Mouse (Mus musculus): Measurements from ENCODE around the gene Camta2. TPM values are rescaled to one million over a fixed set of nuclear protein-coding genes. Genes with fewer than 3 reads are reported as not detected.

Camta2 gene
- polyA plus RNA-seq (2012; rRNA removed) = 33.1 and 35.7 TPM in 2 replicates

DNA sequence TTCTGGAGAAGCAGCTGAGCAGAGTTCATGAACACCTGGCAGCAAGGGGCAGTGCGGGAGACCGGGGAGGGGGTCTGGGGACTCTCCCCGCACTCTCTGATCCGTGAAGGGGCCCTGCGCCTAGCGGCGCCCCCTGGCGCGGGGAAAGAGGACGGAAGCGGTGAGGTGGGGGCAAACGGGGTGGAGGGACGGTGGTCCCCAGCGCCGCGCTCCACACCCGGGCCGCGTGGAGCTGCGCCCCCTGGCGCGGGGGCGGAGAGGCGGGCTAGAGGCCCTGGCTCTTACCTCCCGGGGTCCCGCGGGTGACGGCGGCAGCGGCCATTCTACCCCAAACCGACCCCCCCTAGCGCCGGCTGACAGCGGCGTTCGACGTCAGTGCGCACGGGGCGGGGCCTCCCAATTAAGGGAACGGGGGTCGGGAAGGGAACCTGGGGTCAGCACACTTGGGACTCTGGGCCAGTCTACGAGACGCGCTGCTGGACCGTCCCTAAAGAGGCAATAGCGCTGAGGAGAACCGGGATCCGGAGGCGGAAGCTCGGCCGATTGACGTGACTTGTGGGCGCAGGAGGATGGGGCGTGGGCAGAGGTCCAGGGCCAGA lies at the start of gene Camta2:
Gene Camta2 (minus strand): TSS at position 505 of the 599 bp plus-strand sequence.
- DNase-seq = peak; percentile 91
- peak; percentile 83; the same call in 1 of the 2 replicates for TF ChIP-seq POLR2A (IDR thresholded peaks at IDR 0.05; ENCODE audit: borderline replicate concordance, extremely low read depth, low read depth, low read length)
- peak; percentile 26; the same call in 1 of the 2 replicates for TF ChIP-seq CTCF (IDR thresholded peaks at IDR 0.05; ENCODE audit: insufficient read depth, low read length)
- Histone ChIP-seq H3K4me3 (replicated peaks; ENCODE audit: extremely low read depth, low read depth, low read length) (peak within 1 kb of the TSS; percentile 76), H3K4me1 (ENCODE audit: control insufficient read depth, insufficient read depth, low read length) (peaks cover 12% of the 10 kb centered on the region; the same call in 1 of the 2 replicates)
- WGBS = under 1% methylated on average over 54 of the region's 55 CpGs

DNA sequence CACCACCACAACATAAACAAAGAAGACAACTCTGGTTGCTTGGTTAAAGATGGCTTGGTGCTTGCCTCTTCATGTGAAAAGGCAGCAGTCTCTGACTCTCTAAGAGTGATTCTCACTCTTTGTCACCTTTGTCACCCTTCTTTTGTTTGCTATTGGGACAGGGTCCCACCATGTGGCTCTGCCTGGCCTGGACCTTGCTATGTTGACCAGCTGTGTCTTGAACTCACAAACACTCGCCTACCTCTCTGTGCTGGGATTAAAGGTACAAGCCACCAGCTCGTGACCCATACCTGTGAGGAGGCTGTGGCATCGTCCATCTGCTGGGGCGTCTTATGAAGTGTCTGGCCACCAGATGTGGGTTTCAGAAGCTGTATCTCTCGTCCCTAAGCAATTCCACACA lies 45.4 kb upstream of the Camta2 start:
- Histone ChIP-seq H3K4me1 (ENCODE audit: control insufficient read depth, insufficient read depth, low read length) (no peaks in the 10 kb centered on the region), H3K4me3 (replicated peaks; ENCODE audit: extremely low read depth, low read depth, low read length) (no peak overlapping the region)
- TF ChIP-seq CTCF (IDR thresholded peaks at IDR 0.05; ENCODE audit: insufficient read depth, low read length) (no peak), POLR2A (IDR thresholded peaks at IDR 0.05; ENCODE audit: borderline replicate concordance, extremely low read depth, low read depth, low read length) (no peak)
- WGBS = 63% methylated on average over 5 of the region's 5 CpGs
- no peak for DNase-seq

DNA sequence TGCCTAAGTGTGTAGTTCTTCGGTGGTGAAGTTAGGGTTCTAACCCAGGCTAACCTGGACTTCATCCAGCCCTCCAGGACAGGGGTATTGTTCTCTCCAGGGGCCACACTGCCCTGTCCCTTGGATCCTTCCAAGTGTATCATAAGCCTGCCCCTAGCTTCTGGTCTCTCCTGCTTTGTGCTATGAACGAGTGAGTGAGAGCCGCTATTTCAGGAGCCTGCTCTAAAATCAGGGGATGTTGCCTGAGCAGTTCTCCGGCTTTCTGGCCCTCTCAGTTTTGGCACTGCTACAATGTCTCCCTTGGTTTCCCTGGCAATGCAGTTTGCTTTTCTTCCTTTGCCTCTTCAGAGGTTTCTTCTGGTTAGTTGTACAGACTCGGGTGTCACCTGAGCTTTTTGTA lies 43.3 kb upstream of the Camta2 start:
- no peak for DNase-seq
- WGBS = 53% methylated on average over 5 of the region's 5 CpGs
- no peak overlapping the region for H3K4me3 ChIP-seq (replicated peaks; ENCODE audit: extremely low read depth, low read depth, low read length)
- no peak for TF ChIP-seq CTCF (IDR thresholded peaks at IDR 0.05; ENCODE audit: insufficient read depth, low read length)
- TF ChIP-seq POLR2A (IDR thresholded peaks at IDR 0.05; ENCODE audit: borderline replicate concordance, extremely low read depth, low read depth, low read length) = no peak
- H3K4me1 ChIP-seq (ENCODE audit: control insufficient read depth, insufficient read depth, low read length) = no peaks in the 10 kb centered on the region

DNA sequence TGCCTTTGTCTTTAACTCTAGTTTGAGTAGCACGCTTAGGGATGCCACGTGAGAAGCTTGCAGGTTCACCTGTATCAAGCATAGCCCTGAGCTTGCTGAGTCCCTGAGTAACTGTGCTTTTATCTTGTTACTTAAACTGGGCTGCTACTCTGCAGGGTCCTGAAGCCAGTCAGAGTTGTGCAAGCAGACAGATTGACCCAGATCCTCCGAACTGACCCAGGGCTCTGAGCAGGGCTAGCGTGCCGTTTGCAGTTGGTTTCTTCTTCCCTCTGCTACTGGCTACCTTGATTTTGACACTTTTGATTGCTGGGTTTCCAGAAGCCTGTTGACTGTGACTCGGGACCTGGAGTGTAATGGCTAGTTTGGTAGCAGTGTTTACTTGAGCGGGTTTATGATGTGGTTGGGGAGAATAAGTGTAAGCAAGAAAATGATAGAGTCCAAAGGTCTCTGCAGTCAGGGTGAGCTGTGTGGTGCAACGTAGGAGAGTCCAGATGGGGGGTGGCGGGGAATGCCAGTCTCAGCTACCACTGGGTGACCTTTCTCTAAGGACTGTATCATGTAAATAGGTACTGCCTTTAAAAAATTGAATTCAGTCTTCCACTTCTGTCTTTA lies 42.6 kb upstream of the Camta2 start:
- no peak for DNase-seq
- H3K4me1 ChIP-seq (ENCODE audit: control insufficient read depth, insufficient read depth, low read length) = no peaks in the 10 kb centered on the region
- TF ChIP-seq POLR2A (IDR thresholded peaks at IDR 0.05; ENCODE audit: borderline replicate concordance, extremely low read depth, low read depth, low read length) (no peak), CTCF (IDR thresholded peaks at IDR 0.05; ENCODE audit: insufficient read depth, low read length) (no peak)
- H3K4me3 ChIP-seq (replicated peaks; ENCODE audit: extremely low read depth, low read depth, low read length) = no peak overlapping the region
- 74% methylated on average over 9 of the region's 9 CpGs for WGBS

DNA sequence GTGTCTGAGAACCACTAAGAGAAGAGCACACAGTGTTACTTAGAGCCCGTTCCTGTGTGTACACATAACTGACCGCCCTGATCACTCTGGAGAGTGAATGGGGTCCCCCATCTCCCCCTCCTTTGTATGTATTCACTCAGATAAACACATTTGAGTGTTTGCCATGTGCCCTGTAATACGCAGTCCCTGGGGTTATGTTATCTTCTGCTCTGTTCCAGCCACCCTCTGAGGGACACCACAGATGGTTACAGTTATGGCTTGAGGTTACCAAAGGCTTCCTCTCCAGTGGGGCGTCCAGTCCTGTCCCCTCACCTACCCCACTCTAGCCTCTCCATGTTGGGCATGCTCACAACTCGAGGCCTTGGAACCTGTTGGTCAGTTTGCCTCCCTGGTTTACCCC lies 39.5 kb upstream of the Camta2 start:
- WGBS = 74% methylated on average over 5 of the region's 5 CpGs
- Histone ChIP-seq H3K4me3 (replicated peaks; ENCODE audit: extremely low read depth, low read depth, low read length) (no peak overlapping the region), H3K4me1 (ENCODE audit: control insufficient read depth, insufficient read depth, low read length) (no peaks in the 10 kb centered on the region)
- no peak for DNase-seq
- TF ChIP-seq POLR2A (IDR thresholded peaks at IDR 0.05; ENCODE audit: borderline replicate concordance, extremely low read depth, low read depth, low read length) = no peak
- no peak for TF ChIP-seq CTCF (IDR thresholded peaks at IDR 0.05; ENCODE audit: insufficient read depth, low read length)

DNA sequence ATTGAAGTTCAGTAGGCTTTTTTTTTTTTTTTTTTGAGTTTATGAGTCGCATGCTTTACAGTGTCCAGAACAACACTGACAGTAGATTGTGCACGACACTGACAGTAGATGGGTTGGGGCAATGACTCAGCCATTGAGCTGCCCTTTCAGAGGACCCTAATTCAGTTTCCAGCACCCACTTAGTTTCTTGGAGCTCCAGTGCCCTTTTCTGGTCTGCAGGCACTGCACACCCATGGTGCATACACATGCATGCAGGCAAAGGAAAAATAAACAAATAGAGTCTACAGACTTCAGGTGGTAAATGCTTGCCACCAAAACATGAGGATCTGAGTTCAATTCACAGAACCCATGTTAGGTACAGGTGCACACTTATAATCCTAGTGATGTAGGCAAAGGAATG lies 38.7 kb upstream of the Camta2 start:
- TF ChIP-seq POLR2A (IDR thresholded peaks at IDR 0.05; ENCODE audit: borderline replicate concordance, extremely low read depth, low read depth, low read length) (no peak), CTCF (IDR thresholded peaks at IDR 0.05; ENCODE audit: insufficient read depth, low read length) (no peak)
- 87% methylated on average over 2 of the region's 2 CpGs for WGBS
- H3K4me1 ChIP-seq (ENCODE audit: control insufficient read depth, insufficient read depth, low read length) = no peaks in the 10 kb centered on the region
- DNase-seq = no peak
- H3K4me3 ChIP-seq (replicated peaks; ENCODE audit: extremely low read depth, low read depth, low read length) = no peak overlapping the region

DNA sequence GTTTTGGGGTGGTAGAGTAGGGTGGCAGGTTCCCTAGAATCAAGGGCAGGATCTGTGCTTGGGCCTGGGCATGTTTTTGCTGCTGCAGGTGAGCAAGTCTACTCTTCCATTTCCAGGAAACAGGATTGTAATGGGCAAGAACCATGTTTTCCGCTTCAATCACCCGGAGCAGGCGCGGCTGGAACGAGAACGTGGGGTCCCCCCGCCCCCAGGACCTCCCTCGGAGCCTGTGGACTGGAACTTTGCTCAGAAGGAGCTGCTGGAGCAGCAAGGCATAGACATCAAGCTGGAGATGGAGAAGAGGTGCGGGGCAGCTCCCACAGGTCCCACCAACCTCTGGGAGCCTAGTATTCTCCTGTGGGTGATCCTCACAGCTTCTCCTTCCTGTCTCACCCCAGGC lies 36.8 kb upstream of the Camta2 start:
- Histone ChIP-seq H3K4me3 (replicated peaks; ENCODE audit: extremely low read depth, low read depth, low read length) (no peak overlapping the region), H3K4me1 (ENCODE audit: control insufficient read depth, insufficient read depth, low read length) (no peaks in the 10 kb centered on the region)
- 92% methylated on average over 9 of the region's 9 CpGs for WGBS
- TF ChIP-seq CTCF (IDR thresholded peaks at IDR 0.05; ENCODE audit: insufficient read depth, low read length) = no peak
- no peak for TF ChIP-seq POLR2A (IDR thresholded peaks at IDR 0.05; ENCODE audit: borderline replicate concordance, extremely low read depth, low read depth, low read length)
- no peak for DNase-seq

DNA sequence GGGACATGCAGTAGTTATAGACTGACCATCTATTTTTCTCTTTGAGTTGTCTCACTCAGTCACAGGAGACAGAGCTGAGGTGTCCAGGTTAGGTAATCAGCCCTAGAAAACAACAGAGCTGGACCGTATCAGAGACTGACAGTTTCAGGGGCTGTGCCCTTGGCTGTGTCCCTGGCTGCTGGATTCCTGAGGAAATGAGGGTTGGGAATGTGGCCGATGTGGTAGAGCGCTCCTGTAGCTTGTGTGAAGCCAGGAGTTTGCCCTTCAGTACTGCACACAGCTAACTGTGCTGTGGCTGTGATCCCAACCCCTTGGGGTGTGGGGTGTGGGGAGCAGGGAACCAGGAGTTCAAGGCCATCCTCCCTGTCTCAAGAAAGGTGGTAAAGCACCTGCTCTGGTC lies 33.2 kb upstream of the Camta2 start:
- Histone ChIP-seq H3K4me1 (ENCODE audit: control insufficient read depth, insufficient read depth, low read length) (no peaks in the 10 kb centered on the region), H3K4me3 (replicated peaks; ENCODE audit: extremely low read depth, low read depth, low read length) (no peak overlapping the region)
- no peak for DNase-seq
- 90% methylated on average over 3 of the region's 3 CpGs for WGBS
- no peak for TF ChIP-seq CTCF (IDR thresholded peaks at IDR 0.05; ENCODE audit: insufficient read depth, low read length)
- TF ChIP-seq POLR2A (IDR thresholded peaks at IDR 0.05; ENCODE audit: borderline replicate concordance, extremely low read depth, low read depth, low read length) = no peak

DNA sequence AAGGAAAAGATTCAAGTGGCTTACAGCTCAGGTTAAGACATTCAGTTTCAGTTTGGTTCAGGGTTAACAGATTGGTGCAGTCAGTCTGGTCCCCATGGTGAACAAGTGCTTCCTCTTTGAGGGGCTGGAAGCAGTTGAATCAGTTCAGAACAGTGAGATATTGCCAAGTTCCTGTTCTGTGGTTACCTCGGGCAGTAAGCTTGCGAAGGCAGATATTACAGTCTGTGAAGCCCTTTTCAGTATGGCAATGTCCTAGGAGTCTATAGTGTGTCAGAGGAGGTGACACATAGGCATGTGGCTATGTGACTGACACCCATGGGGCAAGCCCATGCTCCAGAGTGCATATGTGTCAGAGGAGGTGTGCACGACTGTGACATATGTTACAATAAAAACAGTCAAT lies 32.7 kb upstream of the Camta2 start:
- DNase-seq = no peak
- 63% methylated on average over 3 of the region's 3 CpGs for WGBS
- Histone ChIP-seq H3K4me1 (ENCODE audit: control insufficient read depth, insufficient read depth, low read length) (no peaks in the 10 kb centered on the region), H3K4me3 (replicated peaks; ENCODE audit: extremely low read depth, low read depth, low read length) (no peak overlapping the region)
- no peak for TF ChIP-seq POLR2A (IDR thresholded peaks at IDR 0.05; ENCODE audit: borderline replicate concordance, extremely low read depth, low read depth, low read length)
- no peak for TF ChIP-seq CTCF (IDR thresholded peaks at IDR 0.05; ENCODE audit: insufficient read depth, low read length)

DNA sequence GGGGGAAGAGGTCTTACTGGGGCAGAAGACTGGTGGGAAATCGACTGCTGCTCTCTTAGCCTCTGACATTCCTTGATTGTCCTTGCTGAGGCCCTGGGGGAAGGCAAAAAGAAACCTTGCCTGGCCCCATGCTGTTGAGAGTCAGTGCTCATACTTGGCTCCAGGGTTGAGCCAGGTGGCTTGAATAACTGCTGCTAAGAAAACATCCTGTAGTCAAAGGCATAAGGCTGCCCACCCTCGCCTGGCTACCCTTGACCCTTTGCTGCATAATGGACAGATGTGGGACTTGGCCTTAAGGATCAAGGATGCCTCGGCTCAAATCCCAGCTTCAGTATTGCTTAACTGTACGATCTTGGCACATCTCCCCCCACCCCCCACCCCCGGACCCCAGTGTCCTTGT lies 30.6 kb upstream of the Camta2 start:
- DNase-seq = no peak
- no peak overlapping the region for H3K4me3 ChIP-seq (replicated peaks; ENCODE audit: extremely low read depth, low read depth, low read length)
- TF ChIP-seq POLR2A (IDR thresholded peaks at IDR 0.05; ENCODE audit: borderline replicate concordance, extremely low read depth, low read depth, low read length) (no peak), CTCF (IDR thresholded peaks at IDR 0.05; ENCODE audit: insufficient read depth, low read length) (no peak)
- 68% methylated on average over 5 of the region's 5 CpGs for WGBS
- no peaks in the 10 kb centered on the region for H3K4me1 ChIP-seq (ENCODE audit: control insufficient read depth, insufficient read depth, low read length)

All from lung, adult 2 months (tissue).